Mouse (Mus musculus) neural tube, postnatal 0 days (tissue): Measurements from ENCODE around the gene Olfr1188. TPM values are rescaled to one million over a fixed set of nuclear protein-coding genes. Genes with fewer than 3 reads are reported as not detected.

ENCODE experiments used
- polyA plus RNA-seq: library from polyadenylated mRNA; unstranded; fragments of >200 nt; fragmentation: Nextera tagmentation; extraction: Ambion mirVana; gene quantifications from 2 replicates; pipeline ENCODE4 v1.2.1, GENCODE M21; 2015

Gene Olfr1188
- not detected in 2 replicates for polyA plus RNA-seq

GRCm38 (mm10) chr2:88556635-88557034 lies at the start of gene Olfr1188:
Gene Olfr1188, plus strand, starts transcription at chr2:88556935.

GRCm38 (mm10) chr2:88518251-88518650 lies 38.5 kb upstream of the Olfr1188 start, which contains the start of gene Olfr1186:
Gene Olfr1186, plus strand, starts transcription at chr2:88518551.

GRCm38 (mm10) chr2:88586154-88586553 lies 29.4 kb downstream of the Olfr1188 start, which contains the start of gene Olfr1189:
Gene Olfr1189, plus strand, starts transcription at chr2:88586454.

Other genes with a start within 250 kb of the Olfr1188 start
- gene Olfr1174-ps, start 241.8 kb upstream of the Olfr1188 start, polyA plus RNA-seq: not detected in 2 replicates
- gene Olfr1175-ps, start 229.7 kb upstream of the Olfr1188 start, polyA plus RNA-seq: not detected in 2 replicates
- gene Olfr1176, start 220.2 kb upstream of the Olfr1188 start, polyA plus RNA-seq: not detected in 2 replicates
- not detected in 2 replicates for gene Olfr1177-ps, start 210.4 kb upstream of the Olfr1188 start, polyA plus RNA-seq
- not detected in 2 replicates for gene Olfr1178, start 169.9 kb upstream of the Olfr1188 start, polyA plus RNA-seq
- not detected in 2 replicates for gene Olfr1179, start 150.5 kb upstream of the Olfr1188 start, polyA plus RNA-seq
- gene Olfr1180, start 137.8 kb upstream of the Olfr1188 start, polyA plus RNA-seq: not detected in 2 replicates
- gene Olfr1181, start 130.8 kb upstream of the Olfr1188 start, polyA plus RNA-seq: not detected in 2 replicates
- not detected in 2 replicates for gene Gm13757, start 107.8 kb upstream of the Olfr1188 start, polyA plus RNA-seq
- not detected in 2 replicates for gene Olfr1183, start 102.1 kb upstream of the Olfr1188 start, polyA plus RNA-seq
- not detected in 2 replicates for gene Olfr1184, start 73.3 kb upstream of the Olfr1188 start, polyA plus RNA-seq
- gene Olfr1185-ps1, start 63.6 kb upstream of the Olfr1188 start, polyA plus RNA-seq: not detected in 2 replicates
- gene Olfr1186, start 38.4 kb upstream of the Olfr1188 start, polyA plus RNA-seq: not detected in 2 replicates
- not detected in 2 replicates for gene Olfr1189, start 29.5 kb downstream of the Olfr1188 start, polyA plus RNA-seq
- not detected in 2 replicates for gene Olfr1191-ps1, start 83.6 kb downstream of the Olfr1188 start, polyA plus RNA-seq
- not detected in 2 replicates for gene Olfr1192-ps1, start 91.6 kb downstream of the Olfr1188 start, polyA plus RNA-seq
- not detected in 2 replicates for gene Olfr1193, start 118.7 kb downstream of the Olfr1188 start, polyA plus RNA-seq
- gene Olfr1195, start 132.3 kb downstream of the Olfr1188 start, polyA plus RNA-seq: not detected in 2 replicates
- not detected in 2 replicates for gene Olfr1196, start 147.7 kb downstream of the Olfr1188 start, polyA plus RNA-seq
- gene Olfr1197, start 175.4 kb downstream of the Olfr1188 start, polyA plus RNA-seq: not detected in 2 replicates
- gene Olfr1198, start 194.4 kb downstream of the Olfr1188 start, polyA plus RNA-seq: not detected in 2 replicates
- gene Olfr1199, start 203.5 kb downstream of the Olfr1188 start, polyA plus RNA-seq: not detected in 2 replicates
- not detected in 2 replicates for gene Olfr1200, start 213.6 kb downstream of the Olfr1188 start, polyA plus RNA-seq
- not detected in 2 replicates for gene Olfr1201, start 236.1 kb downstream of the Olfr1188 start, polyA plus RNA-seq